Mouse (Mus musculus): Measurements from ENCODE around the gene Appbp2. TPM values are rescaled to one million over a fixed set of nuclear protein-coding genes. Genes with fewer than 3 reads are reported as not detected.

The Appbp2 gene
- polyA plus RNA-seq, 1 experiment from 2014 or later: 64.6 TPM

- Histone ChIP-seq H3K9ac (ENCODE audit: low read depth, low read length) (peak overlapping the region; percentile 60; the same call in 1 of the 2 replicates), H3K36me3 (ENCODE audit: control insufficient read depth, insufficient read depth, low read length) (peaks cover under 1% of the 10 kb centered on the region; the same call in 1 of the 2 replicates), H3K27me3 (ENCODE audit: control insufficient read depth, insufficient read depth, low read length) (no peaks in the 10 kb centered on the region), H3K27ac (ENCODE audit: low read depth, low read length) (no peak overlapping the region), H3K4me3 (ENCODE audit: low read length) (peak overlapping the region; percentile 38), H3K4me2 (replicated peaks; ENCODE audit: low read depth, low read length) (peak overlapping the region; percentile 65), H3K4me1 (ENCODE audit: control insufficient read depth, insufficient read depth, low read length) (0 out of 2 replicates have a peak, but pooled peaks cover 3% of the 10 kb centered on the region), H3K9me3 (ENCODE audit: control insufficient read depth, low read length) (no peaks in the 10 kb centered on the region)
- peak; percentile 25; the same call in 1 of the 2 replicates for ATAC-seq (ENCODE audit: low FRiP score, low TSS enrichment)
- 20% methylated on average over 13 of the region's 13 CpGs for WGBS
These were observed 51.6 kb downstream of the Appbp2 start for GRCm38 (mm10) chr11:85183284-85183779.

GRCm38 (mm10) chr11:85182617-85183283 lies 52.2 kb downstream of the Appbp2 start:
- H3K27me3 ChIP-seq (ENCODE audit: control insufficient read depth, insufficient read depth, low read length): no peaks in the 10 kb centered on the region
- ATAC-seq (ENCODE audit: low FRiP score, low TSS enrichment): peak; percentile 92
- 0 out of 2 replicates have a peak, but pooled peaks cover 3% of the 10 kb centered on the region for H3K4me1 ChIP-seq (ENCODE audit: control insufficient read depth, insufficient read depth, low read length)
- H3K27ac ChIP-seq (ENCODE audit: low read depth, low read length): no peak overlapping the region
- peak overlapping the region; percentile 60; the same call in 1 of the 2 replicates for H3K9ac ChIP-seq (ENCODE audit: low read depth, low read length)
- no peaks in the 10 kb centered on the region for H3K36me3 ChIP-seq (ENCODE audit: control insufficient read depth, insufficient read depth, low read length)
- WGBS: 4% methylated on average over 20 of the region's 20 CpGs
- H3K4me2 ChIP-seq (replicated peaks; ENCODE audit: low read depth, low read length): peak overlapping the region; percentile 65
- H3K4me3 ChIP-seq (ENCODE audit: low read length): peak overlapping the region; percentile 38
- no peaks in the 10 kb centered on the region for H3K9me3 ChIP-seq (ENCODE audit: control insufficient read depth, low read length)

GRCm38 (mm10) chr11:85178413-85178812 lies 56.5 kb downstream of the Appbp2 start:
- Histone ChIP-seq H3K9me3 (ENCODE audit: control insufficient read depth, low read length) (no peaks in the 10 kb centered on the region), H3K27ac (ENCODE audit: low read depth, low read length) (no peak overlapping the region), H3K27me3 (ENCODE audit: control insufficient read depth, insufficient read depth, low read length) (no peaks in the 10 kb centered on the region), H3K4me2 (replicated peaks; ENCODE audit: low read depth, low read length) (no peak overlapping the region), H3K36me3 (ENCODE audit: control insufficient read depth, insufficient read depth, low read length) (no peaks in the 10 kb centered on the region), H3K4me3 (ENCODE audit: low read length) (no peak overlapping the region), H3K9ac (ENCODE audit: low read depth, low read length) (no peak overlapping the region), H3K4me1 (ENCODE audit: control insufficient read depth, insufficient read depth, low read length) (no peaks in the 10 kb centered on the region)
- no peak for ATAC-seq (ENCODE audit: low FRiP score, low TSS enrichment)
- 85% methylated on average over 4 of the region's 4 CpGs for WGBS

- Histone ChIP-seq H3K27me3 (ENCODE audit: control insufficient read depth, insufficient read depth, low read length) (no peaks in the 10 kb centered on the region), H3K36me3 (ENCODE audit: control insufficient read depth, insufficient read depth, low read length) (no peaks in the 10 kb centered on the region), H3K27ac (ENCODE audit: low read depth, low read length) (no peak overlapping the region), H3K4me1 (ENCODE audit: control insufficient read depth, insufficient read depth, low read length) (no peaks in the 10 kb centered on the region), H3K4me3 (ENCODE audit: low read length) (no peak overlapping the region), H3K9me3 (ENCODE audit: control insufficient read depth, low read length) (no peaks in the 10 kb centered on the region), H3K9ac (ENCODE audit: low read depth, low read length) (no peak overlapping the region), H3K4me2 (replicated peaks; ENCODE audit: low read depth, low read length) (no peak overlapping the region)
- 79% methylated on average over 6 of the region's 6 CpGs for WGBS
- ATAC-seq (ENCODE audit: low FRiP score, low TSS enrichment): no peak
These were observed 57.2 kb downstream of the Appbp2 start for GRCm38 (mm10) chr11:85177761-85178160.

GRCm38 (mm10) chr11:85175941-85176340 lies 59.0 kb downstream of the Appbp2 start:
- Histone ChIP-seq H3K9ac (ENCODE audit: low read depth, low read length) (no peak overlapping the region), H3K4me3 (ENCODE audit: low read length) (no peak overlapping the region), H3K27ac (ENCODE audit: low read depth, low read length) (no peak overlapping the region), H3K27me3 (ENCODE audit: control insufficient read depth, insufficient read depth, low read length) (no peaks in the 10 kb centered on the region), H3K36me3 (ENCODE audit: control insufficient read depth, insufficient read depth, low read length) (no peaks in the 10 kb centered on the region), H3K9me3 (ENCODE audit: control insufficient read depth, low read length) (no peaks in the 10 kb centered on the region), H3K4me1 (ENCODE audit: control insufficient read depth, insufficient read depth, low read length) (no peaks in the 10 kb centered on the region), H3K4me2 (replicated peaks; ENCODE audit: low read depth, low read length) (no peak overlapping the region)
- 90% methylated on average over 3 of the region's 3 CpGs for WGBS
- no peak for ATAC-seq (ENCODE audit: low FRiP score, low TSS enrichment)

- Histone ChIP-seq H3K4me1 (ENCODE audit: control insufficient read depth, insufficient read depth, low read length) (peaks cover 7% of the 10 kb centered on the region; the same call in 1 of the 2 replicates), H3K4me2 (replicated peaks; ENCODE audit: low read depth, low read length) (no peak overlapping the region), H3K27me3 (ENCODE audit: control insufficient read depth, insufficient read depth, low read length) (no peaks in the 10 kb centered on the region), H3K9me3 (ENCODE audit: control insufficient read depth, low read length) (no peaks in the 10 kb centered on the region), H3K36me3 (ENCODE audit: control insufficient read depth, insufficient read depth, low read length) (no peaks in the 10 kb centered on the region), H3K27ac (ENCODE audit: low read depth, low read length) (no peak overlapping the region), H3K4me3 (ENCODE audit: low read length) (no peak overlapping the region), H3K9ac (ENCODE audit: low read depth, low read length) (no peak overlapping the region)
- 31% methylated on average over 2 of the region's 2 CpGs for WGBS
- ATAC-seq (ENCODE audit: low FRiP score, low TSS enrichment): 0 out of 2 replicates have a peak, but pooled peaks have one; percentile 35
These were observed 64.1 kb downstream of the Appbp2 start for GRCm38 (mm10) chr11:85170833-85171232.

GRCm38 (mm10) chr11:85170058-85170740 lies 64.7 kb downstream of the Appbp2 start, which contains the start of gene 1700125H20Rik:
Gene 1700125H20Rik, plus strand, starts transcription at chr11:85170404.
- Histone ChIP-seq H3K4me2 (replicated peaks; ENCODE audit: low read depth, low read length) (peak within 1 kb of the TSS; percentile 54), H3K9me3 (ENCODE audit: control insufficient read depth, low read length) (no peaks in the 10 kb centered on the region), H3K36me3 (ENCODE audit: control insufficient read depth, insufficient read depth, low read length) (no peaks in the 10 kb centered on the region), H3K4me3 (ENCODE audit: low read length) (peak within 1 kb of the TSS; percentile 28; the same call in 1 of the 2 replicates), H3K4me1 (ENCODE audit: control insufficient read depth, insufficient read depth, low read length) (peaks cover 7% of the 10 kb centered on the region; the same call in 1 of the 2 replicates), H3K27me3 (ENCODE audit: control insufficient read depth, insufficient read depth, low read length) (no peaks in the 10 kb centered on the region), H3K27ac (ENCODE audit: low read depth, low read length) (no peak within 1 kb of the TSS), H3K9ac (ENCODE audit: low read depth, low read length) (peak within 1 kb of the TSS; percentile 52)
- 11% methylated on average over 21 of the region's 21 CpGs for whole genome bisulfite sequencing
- ATAC-seq (ENCODE audit: low FRiP score, low TSS enrichment): peak; percentile 95

- Histone ChIP-seq H3K27me3 (ENCODE audit: control insufficient read depth, insufficient read depth, low read length) (no peaks in the 10 kb centered on the region), H3K4me1 (ENCODE audit: control insufficient read depth, insufficient read depth, low read length) (peaks cover 7% of the 10 kb centered on the region; the same call in 1 of the 2 replicates), H3K36me3 (ENCODE audit: control insufficient read depth, insufficient read depth, low read length) (no peaks in the 10 kb centered on the region), H3K27ac (ENCODE audit: low read depth, low read length) (no peak overlapping the region), H3K4me2 (replicated peaks; ENCODE audit: low read depth, low read length) (no peak overlapping the region), H3K9ac (ENCODE audit: low read depth, low read length) (no peak overlapping the region), H3K9me3 (ENCODE audit: control insufficient read depth, low read length) (no peaks in the 10 kb centered on the region), H3K4me3 (ENCODE audit: low read length) (no peak overlapping the region)
- 76% methylated on average over 1 of the region's 1 CpGs for WGBS
- ATAC-seq (ENCODE audit: low FRiP score, low TSS enrichment): no peak
These were observed 67.4 kb downstream of the Appbp2 start for GRCm38 (mm10) chr11:85167503-85167902.

- H3K4me2 ChIP-seq (replicated peaks; ENCODE audit: low read depth, low read length): no peak overlapping the region
- H3K36me3 ChIP-seq (ENCODE audit: control insufficient read depth, insufficient read depth, low read length): no peaks in the 10 kb centered on the region
- ATAC-seq (ENCODE audit: low FRiP score, low TSS enrichment): no peak
These were observed 70.6 kb downstream of the Appbp2 start for GRCm38 (mm10) chr11:85164371-85164770.

More at GRCm38 (mm10) chr11:85164371-85164770, 70.6 kb downstream of the Appbp2 start:
- no peak overlapping the region for H3K9ac ChIP-seq (ENCODE audit: low read depth, low read length)
- H3K4me1 ChIP-seq (ENCODE audit: control insufficient read depth, insufficient read depth, low read length): no peaks in the 10 kb centered on the region
- H3K27ac ChIP-seq (ENCODE audit: low read depth, low read length): no peak overlapping the region
- H3K27me3 ChIP-seq (ENCODE audit: control insufficient read depth, insufficient read depth, low read length): no peaks in the 10 kb centered on the region
- H3K9me3 ChIP-seq (ENCODE audit: control insufficient read depth, low read length): no peaks in the 10 kb centered on the region
- H3K4me3 ChIP-seq (ENCODE audit: low read length): no peak overlapping the region

Measured in kidney, embryonic 14.5 days (tissue).